Mouse (Mus musculus) spleen, embryonic (tissue): ENCODE measurements around the gene Smim5.

ENCODE experiments used
- CTCF ChIA-PET: fragments of 350-600 bp; sonication (Branson Sonifier 250); formaldehyde crosslinking; loops from one replicate; lab custom pipeline; 2022; lab: Charles Lee

Smim5 gene

GRCm38 (mm10) chr11:115894755-115895520 is 4.8 kb upstream of the Smim5 start:
- CTCF ChIA-PET, result interaction anchor here (0.5 to 0.6 kb wide), 2 partner anchors 125 to 1035 kb away, joined by 3 read pairs; no protein-coding TSS in a partner anchor

DNA sequence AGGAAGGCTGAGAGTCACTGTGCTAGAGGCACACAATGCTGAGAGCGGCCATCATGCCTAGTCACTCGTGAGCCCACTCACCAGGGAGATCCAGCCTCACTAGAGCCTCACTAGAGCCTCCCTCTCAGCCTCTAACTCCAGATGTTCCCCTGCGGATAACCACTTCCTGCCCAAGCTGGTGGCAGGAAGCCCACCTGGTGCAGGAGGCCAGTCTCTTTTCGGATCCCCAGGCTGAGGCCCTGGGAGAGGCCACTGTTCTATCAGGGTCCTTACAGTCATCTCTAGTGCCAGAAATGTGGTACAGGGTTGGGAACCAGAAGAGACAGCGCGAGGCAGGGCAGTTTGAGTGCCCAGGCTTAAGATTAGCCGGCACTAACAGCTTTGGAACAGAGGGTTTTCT is 1.3 kb upstream of the Smim5 start:
- CTCF ChIA-PET, result interaction anchor here (0.6 kb wide), 1 partner anchor 16 kb away, joined by 3 read pairs; no protein-coding TSS in a partner anchor

GRCm38 (mm10) chr11:115898886-115899285 is 880 bp upstream of the Smim5 start:
- CTCF ChIA-PET, result no interaction called here

GRCm38 (mm10) chr11:115900561-115901337 is 983 bp downstream of the Smim5 start:
- CTCF ChIA-PET, result no interaction called here

DNA sequence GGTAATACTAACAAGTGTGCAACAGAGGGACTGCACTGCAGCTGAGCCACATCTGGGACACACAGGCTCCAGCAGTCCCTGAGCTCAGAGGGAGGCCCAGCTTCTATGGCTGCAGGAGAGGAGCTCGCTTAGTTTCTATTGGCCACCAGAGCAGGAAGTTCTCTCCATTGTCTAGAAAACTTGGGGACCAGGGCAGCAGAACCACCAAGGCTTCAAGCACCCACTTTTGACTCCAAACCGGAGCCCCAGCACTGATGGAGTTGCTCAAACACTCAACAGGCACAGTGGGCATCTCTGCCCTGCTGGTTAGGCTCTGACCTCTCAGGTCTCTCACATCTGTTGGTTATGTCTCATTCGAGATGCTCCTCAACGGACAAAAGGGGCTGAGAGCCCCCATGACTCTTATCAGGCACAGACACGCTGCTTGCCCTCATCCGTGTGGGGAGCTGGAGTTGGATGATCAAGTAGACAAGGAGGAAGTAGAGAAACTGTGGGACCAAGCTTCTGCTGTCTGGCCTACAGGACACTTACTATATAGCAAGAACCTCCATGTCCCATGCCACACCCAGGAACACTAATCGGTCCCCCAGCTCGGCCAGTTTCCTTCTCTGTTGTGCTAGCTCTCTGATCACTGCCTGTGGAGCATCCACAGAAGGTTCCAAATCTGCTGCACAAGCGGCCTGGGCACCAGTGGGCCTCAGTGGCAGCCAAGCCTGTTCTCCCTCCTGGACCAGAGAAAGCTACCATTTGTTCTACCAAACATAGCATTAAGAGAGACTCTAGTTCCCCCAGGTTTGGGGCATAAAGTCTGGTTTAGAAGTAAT is 1.8 kb downstream of the Smim5 start:
- CTCF ChIA-PET, result no interaction called here

DNA sequence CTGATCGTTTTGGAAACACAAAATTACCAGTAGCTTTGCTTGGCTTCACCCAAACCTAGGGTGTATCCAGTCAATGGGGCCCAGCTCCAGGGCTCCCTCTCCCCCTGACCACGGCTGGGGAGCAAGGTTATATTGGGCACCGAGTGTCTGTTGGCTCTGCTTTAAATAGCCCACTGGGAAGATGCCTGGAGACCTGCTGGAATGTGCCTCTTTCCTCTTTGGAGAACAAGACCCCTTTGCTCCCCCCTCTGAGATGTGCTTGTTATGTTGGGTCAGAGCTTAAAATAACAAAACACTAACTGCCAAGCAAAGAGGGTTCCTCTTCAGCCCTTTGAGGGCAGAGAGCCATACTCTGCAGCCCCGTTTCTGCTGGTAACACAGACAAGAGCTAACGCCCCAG is 2.4 kb downstream of the Smim5 start:
- CTCF ChIA-PET, result no interaction called here

DNA sequence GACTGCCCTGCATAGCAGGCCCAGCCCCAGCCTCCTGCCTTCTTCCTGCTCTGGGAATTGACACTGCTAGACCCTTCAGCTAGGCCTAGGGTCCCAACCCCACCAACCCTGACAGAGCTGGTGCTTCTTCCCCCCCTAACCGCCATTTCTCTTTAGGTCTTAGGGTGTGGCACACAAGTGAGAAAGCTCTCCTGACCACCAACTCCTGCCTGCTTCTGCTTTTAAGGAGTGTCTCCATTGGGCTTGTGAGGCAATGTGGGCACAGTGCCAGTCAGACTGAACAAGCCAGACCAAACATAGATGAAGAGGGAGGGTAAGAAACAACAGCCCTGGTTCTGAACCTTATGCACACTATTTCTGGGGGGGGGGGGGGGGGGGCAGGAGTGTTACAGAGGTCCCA is 3.1 kb downstream of the Smim5 start:
- CTCF ChIA-PET, result no interaction called here

DNA sequence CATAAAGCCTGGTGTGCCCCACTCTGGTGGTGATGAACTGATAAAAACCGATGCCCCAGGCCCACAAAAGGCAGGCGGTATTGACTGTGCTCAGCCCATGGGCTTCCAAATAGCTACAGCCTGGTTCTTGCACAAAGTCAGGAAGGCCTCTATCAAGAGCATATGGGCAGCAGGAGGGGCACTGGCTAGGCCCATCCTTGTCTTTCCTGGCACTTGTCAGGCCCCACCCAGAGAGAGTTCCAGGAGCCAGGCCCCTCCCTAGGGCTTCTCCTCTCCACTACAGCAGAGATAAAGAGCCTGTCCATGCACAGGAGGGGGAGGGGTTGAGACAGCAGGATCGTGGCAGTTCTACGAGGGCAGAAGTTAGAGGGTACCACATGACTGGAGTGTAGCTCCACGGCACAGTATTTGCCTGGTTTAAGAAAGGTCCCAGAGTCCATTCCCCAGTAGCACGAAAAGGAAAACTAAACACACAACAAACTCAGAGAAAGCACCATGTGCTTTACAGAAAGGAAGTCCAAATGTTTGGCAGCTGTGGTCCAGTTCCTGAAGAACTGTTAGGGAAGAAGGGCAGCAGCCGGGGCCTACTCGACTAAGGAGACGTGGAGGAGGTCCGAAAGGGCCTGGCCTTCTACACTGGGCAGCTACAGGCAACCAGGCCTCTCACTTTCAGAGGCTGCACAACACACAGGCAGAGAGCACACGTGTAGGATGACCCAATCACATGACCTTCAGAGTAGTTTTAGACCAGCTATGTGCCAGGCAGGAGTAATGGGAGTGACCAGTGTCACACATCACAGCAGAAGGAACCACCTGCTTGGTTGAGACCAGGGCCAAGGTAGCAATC is 3.8 kb downstream of the Smim5 start:
- CTCF ChIA-PET, result interaction anchor here (0.5 kb wide), 1 partner anchor 74 kb away, joined by 7 read pairs; no protein-coding TSS in a partner anchor

- CTCF ChIA-PET, result interaction anchor here (0.5 kb wide), 1 partner anchor 75 kb away, joined by 7 read pairs; no protein-coding TSS in a partner anchor
These were observed 4.6 kb downstream of the Smim5 start for GRCm38 (mm10) chr11:115904231-115904955.

GRCm38 (mm10) chr11:115904956-115905790 is 5.4 kb downstream of the Smim5 start:
- CTCF ChIA-PET, result interaction anchor here (1.3 kb wide), 1 partner anchor 23 kb away, joined by 3 read pairs; no protein-coding TSS in a partner anchor

DNA sequence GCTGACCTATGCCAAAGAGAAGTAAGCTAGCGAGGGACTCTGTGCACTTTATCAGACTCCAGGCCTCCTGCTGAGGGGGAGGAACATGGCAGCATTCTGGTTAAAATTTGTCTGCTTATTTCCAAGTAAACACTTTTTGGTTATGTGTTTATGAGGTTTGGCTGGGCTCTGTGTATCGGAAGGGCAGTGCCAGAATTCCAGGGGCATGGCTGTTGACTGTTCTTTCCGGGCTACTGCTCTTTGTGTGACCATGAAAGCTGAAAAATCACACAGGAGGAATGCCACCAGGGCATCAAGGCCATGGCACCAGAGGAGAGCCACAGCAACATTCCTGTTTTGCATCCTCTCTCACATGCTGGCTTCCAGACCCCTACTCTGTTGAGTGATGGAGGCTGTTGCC is 6.3 kb downstream of the Smim5 start:
- CTCF ChIA-PET, result interaction anchor here (1.3 kb wide), 1 partner anchor 24 kb away, joined by 3 read pairs; no protein-coding TSS in a partner anchor

DNA sequence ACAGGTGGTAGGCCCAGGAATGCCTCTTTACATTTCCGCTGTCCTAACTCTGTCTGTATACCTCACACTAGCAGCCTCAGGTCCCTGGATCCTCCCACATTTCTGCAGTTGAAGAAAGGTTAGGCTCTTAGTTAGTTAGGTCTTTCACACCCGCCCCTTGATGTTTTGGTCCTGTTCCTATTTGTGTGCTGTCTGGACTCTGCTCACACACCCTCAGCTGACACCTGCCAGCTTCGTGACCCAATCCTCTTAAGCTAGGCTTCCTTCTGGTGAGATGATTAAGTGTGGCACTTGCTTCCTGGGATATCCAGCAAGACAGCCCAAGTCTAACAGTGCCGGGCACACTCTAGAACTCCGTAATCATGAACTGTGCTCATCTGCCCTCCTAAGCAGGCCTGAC is 6.8 kb downstream of the Smim5 start:
- CTCF ChIA-PET, result interaction anchor here (0.6 to 1.3 kb wide), 2 partner anchors 25 to 29 kb away, joined by 3 to 6 read pairs; no protein-coding TSS in a partner anchor

GRCm38 (mm10) chr11:115911134-115911561 is 11.4 kb downstream of the Smim5 start:
- CTCF ChIA-PET, result interaction anchor here (0.6 kb wide), 1 partner anchor 15 kb away, joined by 3 read pairs; no protein-coding TSS in a partner anchor

DNA sequence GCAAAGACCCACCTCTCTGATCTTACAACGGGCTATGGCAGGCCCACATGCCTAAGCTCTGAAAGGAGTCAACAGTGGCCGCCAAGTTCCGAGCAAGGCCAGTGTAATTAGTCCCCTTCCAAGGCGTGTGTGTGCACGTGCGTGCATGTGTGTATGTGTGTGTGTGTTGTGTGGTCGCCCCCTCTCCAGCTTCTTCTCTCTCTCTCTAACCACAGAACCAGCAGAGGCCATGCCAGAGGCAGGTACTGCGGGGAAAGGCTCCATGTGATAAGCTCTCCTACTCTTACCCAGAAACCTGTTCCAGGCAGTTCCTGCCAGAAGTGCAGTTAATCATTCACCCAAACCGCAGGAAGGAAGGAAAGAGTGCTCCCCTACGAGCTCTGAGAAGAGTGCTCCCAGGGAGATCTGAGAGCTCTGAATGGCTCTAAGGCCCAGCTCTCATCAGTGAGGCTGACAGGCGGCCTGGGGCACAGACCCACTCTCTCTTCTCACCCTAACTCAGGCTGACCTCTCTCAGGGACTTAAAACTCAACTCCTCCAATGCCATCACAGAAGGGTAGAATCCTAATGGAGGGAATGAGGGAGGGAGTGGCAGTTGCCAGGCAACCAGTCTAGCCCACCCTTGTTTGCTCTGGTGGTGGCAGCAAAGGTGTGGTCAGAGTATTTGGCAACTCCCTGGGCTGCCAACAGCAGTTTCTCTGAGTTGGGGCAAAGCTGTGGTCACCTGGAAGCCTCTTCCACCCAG is 12.0 kb downstream of the Smim5 start, which contains the start of gene Smim6:
Gene Smim6, plus strand, starts transcription at position 386 of the 745 bp plus-strand sequence.
- CTCF ChIA-PET, result interaction anchor here (0.6 to 0.8 kb wide), 2 partner anchors 15 to 143 kb away, joined by 3 to 8 read pairs; no protein-coding TSS in a partner anchor

- CTCF ChIA-PET, result no interaction called here
These were observed 16.8 kb downstream of the Smim5 start for GRCm38 (mm10) chr11:115916579-115916978.

- CTCF ChIA-PET, result no interaction called here
These were observed 18.9 kb downstream of the Smim5 start for GRCm38 (mm10) chr11:115918637-115919036.

DNA sequence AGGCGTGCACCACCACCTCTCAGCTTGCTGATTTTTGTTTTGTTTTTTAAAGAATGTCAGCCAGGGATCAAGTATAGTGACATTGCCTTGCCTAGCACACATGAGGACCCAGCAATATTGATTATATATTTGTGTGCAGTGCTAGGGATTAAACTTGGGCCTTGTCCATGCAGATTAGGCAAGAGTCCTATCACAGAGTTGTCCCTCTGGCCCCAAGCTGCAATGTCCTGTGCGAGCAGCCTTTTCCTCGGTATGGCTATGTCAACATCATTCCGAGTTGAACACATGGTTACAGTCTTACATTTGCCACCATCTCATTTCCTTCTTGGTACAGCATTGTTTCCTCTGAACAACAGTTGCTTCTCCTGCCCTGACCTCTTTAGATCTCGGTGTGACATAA is 19.3 kb downstream of the Smim5 start:
- CTCF ChIA-PET, result interaction anchor here (0.5 kb wide), 1 partner anchor 93 kb away, joined by 5 read pairs; no protein-coding TSS in a partner anchor
